Mouse (Mus musculus): ENCODE measurements at regions not wholly inside any gene's neighbourhood (a gene's known extent, or its start where the extent isn't known, plus 50 kb on each side); places are given as distances from the start of the nearest gene placed in this dataset.
"Not testable (repeated sequence)": the region's sequence is repeated elsewhere in the genome, so short reads cannot be mapped to it uniquely, and the experiment has no call there.

DNA sequence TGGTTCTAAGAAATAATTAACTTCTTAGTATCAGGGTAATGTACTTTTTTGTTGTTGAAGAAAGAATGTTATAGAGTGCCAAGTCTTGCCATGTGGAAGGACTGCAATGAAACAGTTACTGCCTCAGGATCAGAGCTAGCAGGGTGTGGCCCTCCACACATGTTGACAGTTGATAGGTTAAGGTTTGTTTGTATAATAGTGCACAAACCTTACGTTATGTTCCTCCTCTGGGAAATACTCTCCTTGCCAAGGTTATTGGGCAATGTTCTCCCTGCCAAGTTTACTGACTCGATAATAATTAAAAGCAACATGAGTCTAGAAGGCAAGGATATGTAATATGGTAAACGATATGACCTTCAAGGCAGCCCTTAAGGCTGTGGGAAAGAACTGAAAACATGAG, 799.2 kb downstream of the Rab28 start:
- no peak for DNase-seq (ENCODE audit: low read depth, low spot score)

DNA sequence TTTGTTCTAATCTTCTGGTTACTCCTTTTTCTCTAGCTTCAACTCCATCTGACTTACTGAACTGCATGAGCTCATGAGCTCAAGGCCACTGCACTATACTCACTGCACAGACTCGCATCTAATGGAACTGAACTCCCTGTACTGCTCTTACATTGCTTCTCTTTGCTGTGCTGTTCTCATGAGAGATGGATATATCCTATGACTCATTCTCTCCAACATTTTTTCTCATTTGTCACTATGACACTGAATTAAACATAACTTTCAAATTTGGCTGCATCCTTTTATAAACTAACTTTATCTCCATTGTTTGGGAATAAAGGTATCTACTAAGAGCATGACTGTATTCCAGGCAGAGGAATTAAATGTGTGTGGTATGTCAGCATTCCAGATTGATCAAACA, 806.2 kb downstream of the Rab28 start:
- no peak for DNase-seq (ENCODE audit: low read depth, low spot score)

DNA sequence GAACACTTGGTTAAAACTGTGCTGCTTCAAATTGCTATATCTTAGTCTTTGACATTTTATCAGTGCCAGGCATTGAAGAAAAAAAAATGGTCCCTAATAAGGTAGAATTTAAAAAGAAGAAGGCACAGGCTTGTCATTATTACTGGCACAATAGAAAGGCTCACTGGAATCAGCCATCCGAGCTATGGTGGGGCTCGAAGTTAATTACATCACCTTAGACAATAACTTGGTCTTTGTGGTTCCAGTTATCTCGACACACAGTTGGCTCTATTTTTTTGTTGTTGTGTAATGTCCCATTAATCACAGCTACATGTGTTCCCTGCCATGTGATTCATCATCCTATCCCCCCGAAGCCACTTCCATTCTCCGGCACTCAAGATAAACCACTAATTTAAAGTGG, 825.1 kb downstream of the Rab28 start:
- DNase-seq (ENCODE audit: low read depth, low spot score): no peak

DNA sequence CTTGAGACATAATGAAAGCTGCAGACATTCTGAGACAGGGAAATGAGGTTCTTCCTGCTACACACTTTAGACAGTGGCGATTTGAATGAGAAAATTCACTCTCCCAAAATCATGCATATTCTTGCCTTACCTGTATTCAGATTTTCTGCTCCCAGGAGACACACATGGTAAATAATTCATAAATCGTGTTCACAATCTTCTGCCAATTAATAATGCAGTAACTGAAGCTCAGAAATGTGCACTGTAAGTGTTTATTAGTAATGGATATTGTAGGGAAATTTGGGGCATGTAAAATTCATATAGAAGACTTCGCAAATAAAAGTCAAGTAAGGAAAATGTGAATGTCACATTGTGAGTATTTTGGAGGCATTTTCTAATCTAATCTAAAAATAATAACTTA, 830.2 kb downstream of the Rab28 start:
- no peak for DNase-seq (ENCODE audit: low read depth, low spot score)

DNA sequence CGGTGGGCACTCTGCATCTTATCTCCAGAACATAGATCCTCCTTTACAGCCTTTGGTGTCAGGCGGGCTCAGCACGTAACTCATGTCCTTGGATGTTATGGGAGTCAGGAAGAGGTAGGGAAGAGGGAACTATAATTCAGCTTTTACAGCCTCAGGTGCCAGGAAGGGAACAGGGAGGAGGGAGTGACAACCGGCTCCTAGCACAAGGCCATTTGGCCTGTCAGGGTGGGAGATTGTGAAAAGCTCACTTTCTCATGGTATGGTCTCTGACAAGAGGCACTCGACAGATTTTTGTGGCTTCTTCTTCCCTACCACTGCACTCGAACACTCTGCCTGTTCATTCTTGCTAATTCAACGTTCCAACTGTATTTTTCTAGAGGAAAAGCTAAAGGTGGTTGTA, 845.6 kb downstream of the Rab28 start:
- DNase-seq (ENCODE audit: low read depth, low spot score): not testable (repeated sequence)

Measured in forelimb bud, embryonic 11.5 days (tissue).